Mouse (Mus musculus): ENCODE data around the gene Myadml2.

Myadml2 gene

DNA sequence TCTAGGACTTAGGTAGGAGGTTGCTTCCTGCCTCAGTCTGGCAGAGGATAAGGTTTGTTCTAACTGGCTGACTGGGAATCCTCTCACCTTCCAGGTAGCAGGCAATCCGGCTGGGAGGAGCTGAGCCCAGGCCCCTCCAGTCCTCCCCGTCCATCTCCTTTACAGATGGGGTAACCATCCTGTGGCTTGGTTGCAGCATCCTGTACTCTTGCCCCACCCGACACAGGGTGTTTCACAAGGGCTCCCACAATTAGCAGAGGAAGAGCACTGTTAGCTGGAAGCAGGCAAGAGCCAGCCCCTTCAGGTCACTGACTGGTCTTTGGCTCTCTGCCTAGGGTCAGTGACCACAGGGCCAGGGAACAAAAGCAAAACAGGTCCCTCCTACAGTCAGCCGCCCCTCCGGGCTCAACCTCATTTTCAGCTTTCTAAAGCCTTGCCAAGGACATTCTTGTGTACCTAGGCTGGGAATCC is 17.5 kb downstream of the Myadml2 start:
- no peak for DNase-seq (ENCODE audit: low read depth, low spot score)

DNA sequence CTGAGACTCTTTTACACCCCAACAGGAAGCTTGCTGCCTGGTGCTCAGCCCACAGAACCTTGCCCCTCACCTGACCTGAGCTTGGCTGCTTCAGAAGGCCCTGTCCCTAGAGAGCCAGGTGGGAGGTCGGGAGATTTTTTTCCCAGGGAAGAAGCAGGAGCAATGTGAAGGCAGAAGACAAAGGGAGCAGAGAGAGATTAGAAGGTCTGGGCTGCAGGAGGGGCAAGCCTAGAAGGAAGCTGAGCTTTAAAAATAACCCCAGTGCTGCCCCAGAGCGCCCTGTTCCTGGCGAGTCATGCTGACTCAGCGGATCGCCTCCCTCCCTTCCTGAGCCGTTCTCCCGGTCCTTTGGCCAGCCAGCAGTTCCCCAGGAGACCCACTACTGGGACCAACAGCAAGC is 18.0 kb downstream of the Myadml2 start:
- DNase-seq (ENCODE audit: low read depth, low spot score): no peak

DNA sequence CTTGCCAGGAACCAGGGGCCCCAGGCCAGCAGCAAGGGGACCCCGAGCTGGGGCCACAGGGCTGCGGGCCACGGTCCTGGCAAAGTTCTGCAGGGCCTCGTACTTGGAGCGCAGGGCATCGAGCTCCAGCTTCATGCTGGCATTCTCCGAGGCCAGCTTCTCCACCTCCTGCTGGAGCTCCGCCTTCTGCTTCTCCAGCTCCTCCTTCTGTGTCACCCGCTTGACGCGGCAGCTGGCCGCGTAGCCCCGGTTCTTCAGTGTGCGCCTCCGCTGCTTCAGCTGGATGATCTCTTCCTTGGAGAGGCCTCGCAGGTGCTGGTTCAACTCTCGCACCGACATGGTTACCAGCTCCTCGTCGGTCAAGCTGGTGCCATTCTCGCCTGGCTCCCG is 18.6 kb downstream of the Myadml2 start:
- no peak for DNase-seq (ENCODE audit: low read depth, low spot score)

DNA sequence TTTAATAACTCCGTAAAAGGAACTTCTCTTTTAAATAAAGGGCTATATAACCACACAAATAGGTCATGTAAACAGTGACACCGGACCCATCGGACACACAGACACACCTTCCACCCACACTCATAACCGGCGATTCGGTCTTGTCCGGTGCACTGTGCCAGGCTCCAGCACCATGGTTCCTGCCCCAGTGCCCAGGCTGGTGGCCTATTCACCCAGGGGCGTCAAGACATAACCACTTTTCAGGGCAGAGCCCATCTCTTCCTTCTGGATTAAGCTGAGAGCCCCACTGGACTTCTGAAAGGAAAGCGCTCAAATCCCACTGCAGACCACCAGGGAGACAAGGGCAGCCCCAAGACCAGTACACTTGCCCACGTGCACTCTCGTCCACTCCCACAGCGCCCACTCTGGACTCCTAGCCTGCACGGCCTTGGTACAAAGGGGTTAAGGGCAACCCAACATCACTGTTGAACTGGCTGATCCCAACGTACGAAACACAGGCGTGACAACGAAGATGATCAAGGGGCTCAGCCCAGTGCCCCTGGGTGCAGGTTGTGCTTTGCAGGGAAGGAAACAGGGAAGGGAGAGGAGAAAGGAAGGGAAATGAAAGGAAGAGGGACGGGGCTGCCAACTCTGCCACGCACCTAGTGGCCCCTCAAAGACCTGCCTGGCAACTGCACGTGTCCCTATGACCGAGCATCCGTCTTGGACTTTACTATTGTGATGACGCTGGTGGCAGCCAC is 19.2 kb downstream of the Myadml2 start:
- DNase-seq (ENCODE audit: low read depth, low spot score): no peak

DNA sequence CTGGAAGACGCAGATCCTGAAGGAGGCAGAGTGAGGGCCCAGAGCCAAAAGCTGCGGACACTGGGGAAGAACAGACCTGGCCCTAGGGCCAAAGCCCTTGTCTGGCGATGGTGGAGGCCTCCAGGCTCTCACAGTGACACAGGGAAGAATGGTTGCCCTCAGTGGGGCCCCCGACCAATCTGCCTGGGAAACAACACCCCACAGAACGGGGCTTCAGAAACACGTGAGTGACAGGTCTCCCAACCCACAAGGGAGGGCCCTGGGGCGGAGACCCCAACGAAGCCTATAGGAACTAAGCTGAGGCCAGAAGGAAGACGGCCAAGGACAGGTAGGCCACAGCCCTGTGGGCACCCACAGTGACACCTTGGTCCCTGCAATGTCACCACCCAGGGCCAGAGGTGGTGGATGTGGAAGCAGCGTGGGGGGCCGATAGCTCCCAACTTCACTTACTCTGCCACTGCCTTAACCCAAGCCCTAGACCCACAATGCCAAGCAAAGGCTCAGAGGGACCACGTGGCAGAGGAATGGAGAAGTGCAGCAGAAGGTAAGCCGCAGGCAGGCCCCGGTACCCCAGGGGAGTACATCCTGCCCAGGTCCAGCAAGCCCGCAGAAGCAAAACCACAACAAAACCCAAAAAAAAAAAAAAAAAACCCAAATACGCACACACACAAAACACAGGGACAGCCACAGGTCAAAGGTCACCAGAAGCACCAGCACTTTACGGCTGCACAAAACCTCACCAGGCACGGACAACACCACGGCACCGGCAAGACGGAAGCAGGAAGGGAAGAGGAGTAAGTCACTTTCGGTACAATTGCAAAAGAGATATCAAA is 20.3 kb downstream of the Myadml2 start:
- no peak for DNase-seq (ENCODE audit: low read depth, low spot score)

DNA sequence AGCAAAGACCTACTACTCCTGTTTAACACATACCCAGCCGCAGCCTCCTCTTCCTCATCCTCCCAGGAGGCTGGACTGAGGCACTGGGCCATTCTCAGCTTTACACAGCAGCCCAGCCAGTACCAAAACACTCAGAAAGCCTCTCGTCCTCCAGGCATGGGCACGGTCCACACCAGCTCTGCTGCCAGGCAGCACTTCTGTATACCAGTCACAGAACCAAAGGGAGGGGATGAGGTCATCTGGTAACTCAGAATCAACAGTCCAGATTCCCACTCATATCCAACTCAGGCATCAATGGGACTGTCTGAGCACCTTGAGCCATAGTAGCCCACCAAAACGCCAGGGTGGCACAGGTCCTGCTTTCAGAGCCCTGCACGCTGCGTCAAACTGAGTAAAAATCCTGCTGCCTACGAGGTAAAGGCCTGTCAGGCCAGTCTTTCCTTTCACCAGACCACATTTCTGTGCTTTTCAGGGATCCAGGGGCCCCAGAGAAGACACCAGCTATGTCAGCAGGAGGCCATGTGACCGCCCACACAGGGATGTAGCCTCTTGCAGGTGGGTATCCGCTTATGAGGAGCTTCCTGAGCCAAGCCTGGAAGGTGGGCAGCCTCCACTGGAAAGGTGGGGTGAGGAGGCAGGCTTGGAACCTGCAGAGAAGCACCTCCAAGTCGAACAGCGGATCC is 21.0 kb downstream of the Myadml2 start:
- DNase-seq (ENCODE audit: low read depth, low spot score): no peak

DNA sequence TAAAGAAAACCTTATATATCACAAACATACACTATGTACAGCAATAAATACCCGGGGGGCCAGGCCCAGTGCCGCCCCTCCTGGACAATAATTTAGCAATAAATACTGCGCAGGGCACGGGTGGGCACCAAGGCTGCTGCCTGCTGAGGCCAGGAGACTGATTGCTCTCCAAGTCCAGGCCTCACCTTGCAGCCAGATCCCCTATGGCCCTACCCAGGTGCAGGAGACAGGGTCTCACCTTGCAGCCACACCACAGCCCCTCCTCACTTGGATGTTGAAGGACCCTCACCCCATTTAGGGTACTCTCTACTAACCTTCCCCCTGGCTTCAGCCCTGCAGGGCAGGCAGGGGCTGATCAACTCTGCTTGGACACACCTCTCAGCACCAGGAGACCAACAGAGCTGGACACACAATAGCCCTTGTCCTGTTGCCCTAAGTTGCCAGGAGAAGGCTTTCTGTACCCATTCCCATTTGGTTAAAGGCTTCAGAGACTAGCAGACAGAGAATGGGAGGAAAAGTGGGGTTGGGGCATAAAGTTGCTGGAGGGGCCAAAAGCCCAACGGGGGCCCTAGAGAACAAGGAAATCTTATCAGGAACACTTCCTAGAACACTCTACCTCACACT is 22.7 kb downstream of the Myadml2 start, which contains the start of gene Sirt7:
Gene Sirt7 (minus strand): TSS at position 89 of the 624 bp plus-strand sequence.
- DNase-seq (ENCODE audit: low read depth, low spot score): no peak

DNA sequence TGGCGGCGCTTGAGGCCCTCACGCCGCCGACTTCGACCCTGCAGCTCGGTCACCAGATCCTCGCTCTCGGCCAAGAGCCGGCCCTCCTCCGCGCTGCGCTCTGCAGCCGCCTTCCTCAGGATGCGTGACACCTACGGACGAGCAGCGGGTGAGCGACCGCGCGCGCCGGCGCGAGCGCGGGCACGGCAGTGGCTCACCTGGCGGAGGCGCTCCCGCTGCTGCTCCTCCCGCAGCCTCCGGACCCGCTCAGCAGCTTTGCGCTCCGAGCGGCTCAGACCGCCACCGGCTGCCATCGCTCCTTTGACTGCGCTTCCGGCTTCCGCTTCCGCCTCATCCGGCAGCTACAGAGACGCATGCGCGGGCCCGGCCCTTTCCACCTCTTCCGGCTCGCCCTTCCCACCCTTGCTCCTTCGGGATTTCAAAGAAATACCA is 23.3 kb downstream of the Myadml2 start:
- DNase-seq (ENCODE audit: low read depth, low spot score): peak; percentile 79

DNA sequence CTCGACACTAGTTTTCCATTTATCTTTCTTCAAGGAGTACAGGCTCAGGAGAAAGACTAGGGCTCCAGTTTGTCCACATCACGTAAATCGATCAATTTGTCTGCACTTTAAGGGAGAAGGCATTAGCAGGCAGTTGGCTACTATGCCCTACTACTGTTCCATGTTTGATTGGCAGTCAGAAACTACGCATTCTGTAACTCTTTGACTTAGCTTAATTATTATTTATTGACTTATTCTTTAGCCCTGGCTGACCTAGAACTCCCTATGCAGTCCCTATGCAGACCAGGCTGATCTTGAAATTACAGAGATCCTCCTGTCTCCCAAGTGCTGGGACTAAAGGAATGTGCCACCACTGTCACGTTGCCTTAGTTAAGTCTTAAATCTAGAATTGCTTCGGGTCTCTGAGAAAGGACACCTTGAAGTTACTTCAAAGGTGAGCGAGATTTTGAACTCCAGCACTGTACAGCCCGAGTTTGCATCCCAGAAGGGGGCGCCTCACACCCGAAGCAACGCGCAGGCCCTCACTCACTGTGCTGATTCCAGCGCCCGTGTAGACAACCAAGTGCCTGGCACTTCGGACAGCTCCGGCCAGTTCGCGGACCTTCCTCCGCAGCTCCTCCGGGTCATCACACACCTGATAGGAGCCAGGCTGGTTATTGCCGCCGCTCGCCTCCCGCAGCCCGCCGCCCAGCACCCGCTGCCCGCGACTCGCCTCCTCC is 23.8 kb downstream of the Myadml2 start:
- no peak for DNase-seq (ENCODE audit: low read depth, low spot score)

DNA sequence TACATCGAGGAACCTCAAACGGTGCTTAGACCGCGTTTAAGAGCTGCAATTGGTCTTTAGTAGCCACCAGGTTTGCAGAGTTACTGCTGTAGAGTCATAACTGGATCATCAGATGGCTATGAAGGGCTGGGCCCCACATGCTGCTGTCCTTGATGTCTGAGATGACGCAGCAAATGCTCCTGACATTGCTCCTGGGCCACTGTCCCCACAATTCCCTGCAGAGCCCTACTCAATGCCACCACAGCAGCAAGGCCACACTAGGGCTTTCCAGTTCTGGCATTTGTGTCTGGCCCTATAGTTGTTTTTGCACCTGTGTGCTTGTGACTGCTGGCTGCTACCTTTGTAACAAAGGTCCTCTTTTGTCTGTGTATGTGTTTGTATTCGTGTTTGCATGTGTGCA is 25.2 kb downstream of the Myadml2 start:
- no peak for DNase-seq (ENCODE audit: low read depth, low spot score)

DNA sequence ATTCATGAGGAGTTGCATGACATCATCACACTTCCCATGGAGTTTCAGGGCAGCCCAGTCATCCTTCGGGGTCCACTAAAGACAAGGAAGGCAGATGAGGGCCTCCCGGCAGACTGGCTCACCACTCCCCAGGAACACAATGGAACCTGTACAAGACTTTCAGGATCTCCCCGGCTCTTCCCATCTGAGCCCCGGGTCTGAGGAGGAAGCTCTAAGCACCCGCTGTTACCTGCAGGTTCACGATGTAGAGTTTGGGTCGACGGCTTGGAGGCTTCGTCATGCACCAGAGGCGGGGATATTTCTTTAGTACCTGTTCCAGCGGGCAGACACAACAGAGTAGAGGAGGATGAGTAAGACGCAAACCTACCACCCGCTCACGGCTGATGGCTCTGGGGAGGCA is 27.8 kb downstream of the Myadml2 start:
- no peak for DNase-seq (ENCODE audit: low read depth, low spot score)

DNA sequence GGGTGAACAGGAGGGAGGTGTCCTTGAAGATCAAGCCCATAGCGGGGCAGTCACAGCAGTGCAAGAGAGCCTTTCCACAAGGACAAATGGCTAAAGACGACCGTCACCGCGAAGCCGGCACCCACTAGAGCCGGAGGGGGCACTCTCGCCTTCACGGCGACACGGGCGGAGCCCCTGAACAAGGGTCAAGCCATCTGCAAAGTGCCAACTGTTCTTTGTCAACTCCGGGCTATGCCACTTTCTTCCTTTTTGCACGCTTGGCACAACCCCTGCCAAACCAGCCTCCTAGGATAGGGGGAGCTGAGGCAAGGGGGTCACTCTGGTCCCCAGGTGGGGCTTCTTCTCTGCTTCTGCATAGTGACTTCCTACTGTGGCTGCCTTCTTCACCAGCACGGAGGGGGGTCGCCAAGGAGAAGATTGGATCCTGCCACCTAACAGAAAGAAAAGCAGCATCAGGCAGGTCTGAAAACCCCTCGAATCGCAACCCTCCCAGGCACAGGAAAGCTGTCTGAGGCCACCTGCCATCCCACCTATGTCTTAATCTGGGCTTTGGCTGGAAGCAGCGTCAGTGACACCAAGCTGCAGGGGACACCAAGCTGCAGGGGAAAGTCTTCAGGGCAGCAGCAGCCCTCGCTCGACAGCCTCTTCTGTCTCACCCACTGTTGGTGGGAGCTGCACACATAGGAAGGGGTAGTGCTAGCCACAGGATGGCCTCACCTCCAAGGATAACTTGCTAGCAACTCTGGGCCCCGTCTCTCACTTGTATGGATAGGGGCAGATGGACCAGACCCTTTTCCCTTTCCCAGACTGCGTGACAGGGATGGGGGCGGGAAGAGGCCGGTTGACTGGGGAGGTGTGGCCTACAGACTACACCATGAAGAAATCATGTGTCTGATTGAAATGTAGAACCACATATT is 29.1 kb downstream of the Myadml2 start:
- DNase-seq (ENCODE audit: low read depth, low spot score): no peak

DNA sequence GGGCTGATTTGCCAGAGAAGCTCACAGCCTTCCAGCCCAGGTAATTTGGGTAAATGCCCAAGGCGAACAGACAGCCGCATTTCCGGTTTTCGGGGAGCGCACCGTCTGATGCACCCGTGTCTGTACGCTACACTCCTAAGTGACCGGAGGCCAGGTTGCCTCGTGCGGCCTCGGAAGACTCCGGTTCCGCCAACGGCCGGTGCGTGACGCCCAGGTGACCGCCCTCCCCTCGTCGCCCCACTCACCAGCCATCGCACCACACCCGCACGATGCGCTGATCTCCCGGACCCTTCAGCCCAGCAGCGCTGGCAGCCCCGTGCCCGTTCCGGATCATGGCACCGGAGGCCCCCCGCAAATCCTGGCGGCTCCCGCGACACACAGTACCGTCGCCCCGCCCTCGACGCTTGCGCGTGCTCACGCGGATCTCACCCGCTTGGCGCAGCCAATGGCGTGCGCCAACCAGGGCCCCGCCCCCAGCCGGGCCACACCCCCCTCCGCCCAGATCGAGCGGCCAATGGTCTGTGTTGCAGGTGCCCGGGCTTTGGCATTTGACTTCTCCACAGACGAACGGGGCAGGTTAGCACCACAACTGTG is 30.3 kb downstream of the Myadml2 start, which contains the start of gene Pcyt2:
Gene Pcyt2 (minus strand): TSS at position 418 of the 594 bp plus-strand sequence.
- DNase-seq (ENCODE audit: low read depth, low spot score): peak; percentile 78

DNA sequence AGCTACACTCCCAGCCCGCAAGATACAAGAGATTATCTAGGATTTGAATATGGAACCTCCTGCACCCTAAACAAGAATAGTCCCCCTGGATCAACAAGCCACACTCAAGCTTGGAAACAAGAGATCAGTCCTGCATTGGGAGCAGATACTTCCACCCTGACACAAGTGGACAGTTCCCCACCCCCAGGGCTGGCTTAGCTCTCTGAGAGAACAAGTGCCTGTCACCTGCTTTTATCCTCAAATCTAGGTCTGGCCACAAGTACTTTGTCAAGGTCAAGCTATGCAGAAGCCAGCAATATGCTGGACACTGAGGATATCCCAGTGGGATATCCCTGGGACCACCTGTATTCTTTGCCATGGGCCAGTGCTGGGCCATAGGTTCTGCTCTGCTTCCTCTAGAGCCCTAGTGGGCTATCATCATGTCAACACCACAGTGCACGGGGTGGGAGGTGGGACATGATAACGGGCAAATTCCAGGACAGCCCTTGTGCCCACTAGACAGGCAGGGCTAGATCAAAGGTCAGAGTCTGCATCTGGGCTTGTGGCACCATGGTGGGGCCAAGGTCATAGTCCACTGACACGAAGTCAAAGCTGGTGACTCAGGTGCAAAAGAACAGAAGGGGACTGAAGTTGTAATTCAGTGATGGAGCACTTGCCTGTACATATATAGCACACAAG is 31.2 kb downstream of the Myadml2 start:
- DNase-seq (ENCODE audit: low read depth, low spot score): no peak

DNA sequence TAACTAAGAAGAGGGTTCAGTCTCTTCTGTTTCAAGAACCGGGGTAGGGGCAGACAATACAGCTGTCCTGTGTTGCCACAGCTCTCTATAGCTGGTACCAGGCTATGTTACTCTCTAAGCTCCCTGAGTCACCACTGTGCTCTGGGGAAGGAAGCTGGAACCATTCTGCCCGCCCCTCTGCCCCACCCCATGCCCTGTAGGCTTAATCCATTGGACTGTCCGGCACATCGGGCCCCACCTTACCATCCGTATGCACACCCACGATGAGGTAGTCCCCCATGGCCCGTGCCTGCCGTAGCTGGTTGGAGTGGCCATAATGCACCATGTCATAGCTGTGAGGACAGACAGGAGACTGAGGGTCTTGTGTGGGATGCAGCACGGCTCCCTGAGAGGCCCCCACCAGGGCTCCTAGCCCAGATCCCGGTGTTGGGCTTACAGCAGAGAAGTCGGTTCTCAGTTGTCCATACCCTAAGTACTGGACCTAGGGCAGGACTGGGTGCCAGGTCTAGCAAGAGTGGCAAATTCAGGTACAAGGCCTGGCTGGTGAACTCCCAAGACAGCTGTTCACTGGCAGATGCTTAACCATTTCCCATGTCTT is 32.3 kb downstream of the Myadml2 start:
- DNase-seq (ENCODE audit: low read depth, low spot score): no peak

DNA sequence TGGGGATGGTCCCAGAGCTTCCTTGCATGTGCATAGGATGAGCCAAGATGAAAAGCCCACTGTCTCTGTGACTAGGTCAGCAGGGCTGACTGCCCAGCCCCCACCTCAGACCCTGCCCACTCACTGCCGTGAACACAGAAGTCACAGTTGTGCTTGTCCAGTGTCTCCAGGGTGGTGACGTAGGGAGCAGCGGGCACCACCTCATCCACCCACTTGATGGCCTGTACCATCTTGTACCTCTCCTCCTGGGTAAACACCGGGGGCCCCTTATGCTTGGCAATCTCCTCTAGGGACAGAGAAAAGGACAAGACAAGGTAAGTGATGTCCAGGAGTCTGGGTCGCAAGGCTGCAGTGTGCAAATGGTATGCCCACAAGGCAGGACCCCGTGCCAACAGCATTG is 32.8 kb downstream of the Myadml2 start:
- DNase-seq (ENCODE audit: low read depth, low spot score): no peak

DNA sequence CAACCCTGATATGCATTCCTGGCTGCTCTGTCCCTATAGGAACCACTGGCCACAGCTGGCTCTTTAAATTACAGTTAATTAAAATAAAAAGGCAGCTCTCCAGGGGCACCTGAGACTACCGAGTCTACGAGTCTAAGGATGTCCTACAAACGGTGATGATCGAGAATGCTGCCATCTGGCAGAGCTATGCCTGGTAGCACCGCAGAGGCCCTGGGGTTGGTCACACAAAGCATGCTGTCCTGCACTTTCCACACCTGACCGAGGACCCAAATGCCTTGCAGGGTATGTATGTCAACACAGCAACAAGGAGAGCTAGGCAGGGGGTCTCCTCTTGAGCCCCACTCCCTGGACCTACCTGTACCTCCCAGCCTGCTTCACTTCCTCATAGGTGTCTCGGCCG is 34.0 kb downstream of the Myadml2 start:
- DNase-seq (ENCODE audit: low read depth, low spot score): no peak

DNA sequence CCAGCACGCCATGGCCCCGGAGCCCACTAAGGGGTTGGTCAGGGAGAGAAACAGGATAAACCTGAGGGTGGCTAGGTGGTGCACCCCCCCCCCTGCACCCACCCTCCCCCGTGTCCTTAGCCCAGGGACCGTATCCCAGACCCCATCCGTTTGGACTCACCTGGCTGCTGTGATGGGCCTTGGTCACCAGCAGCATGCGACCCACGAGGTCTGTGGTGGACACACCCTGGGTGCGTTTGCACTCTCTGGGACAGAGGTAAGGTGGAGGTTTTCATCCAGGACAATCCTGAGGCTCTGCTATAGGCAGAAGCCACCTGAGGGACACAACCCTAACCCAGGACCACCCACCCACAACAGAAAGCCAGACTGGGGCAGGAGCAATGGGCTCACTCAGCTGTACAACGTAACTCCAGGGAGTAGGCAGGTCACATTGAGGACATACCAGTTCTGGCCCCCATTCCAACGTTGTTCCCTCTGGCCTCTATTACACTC is 34.4 kb downstream of the Myadml2 start:
- no peak for DNase-seq (ENCODE audit: low read depth, low spot score)

All from telencephalon, adult 2 months (tissue).